Mouse (Mus musculus): ENCODE measurements around the gene Trpm8.

Trpm8 gene

GRCm38 (mm10) chr1:88277098-88277817 is at the start of gene Trpm8, which contains the start of gene Hjurp:
Gene Trpm8, plus strand, starts transcription at chr1:88277661.
Gene Hjurp, minus strand, starts transcription at chr1:88277633.
- peak; percentile 100 for DNase-seq (ENCODE audit: low read depth)

- DNase-seq (ENCODE audit: low read depth), result no peak
Observed at GRCm38 (mm10) chr1:88228121-88228520, 49.3 kb upstream of the Trpm8 start.

- no peak for DNase-seq (ENCODE audit: low read depth)
Observed at GRCm38 (mm10) chr1:88229566-88229965, 47.9 kb upstream of the Trpm8 start.

GRCm38 (mm10) chr1:88229986-88230385 is 47.5 kb upstream of the Trpm8 start:
- no peak for DNase-seq (ENCODE audit: low read depth)

GRCm38 (mm10) chr1:88230421-88230820 is 47.0 kb upstream of the Trpm8 start:
- no peak for DNase-seq (ENCODE audit: low read depth)

- DNase-seq (ENCODE audit: low read depth), result no peak
Observed at GRCm38 (mm10) chr1:88230981-88231802, 46.3 kb upstream of the Trpm8 start.

GRCm38 (mm10) chr1:88231803-88232499 is 45.5 kb upstream of the Trpm8 start:
- no peak for DNase-seq (ENCODE audit: low read depth)

GRCm38 (mm10) chr1:88232664-88233380 is 44.6 kb upstream of the Trpm8 start:
- DNase-seq (ENCODE audit: low read depth), result no peak

GRCm38 (mm10) chr1:88233421-88234247 is 43.8 kb upstream of the Trpm8 start:
- DNase-seq (ENCODE audit: low read depth), result no peak

GRCm38 (mm10) chr1:88234248-88234610 is 43.2 kb upstream of the Trpm8 start:
- DNase-seq (ENCODE audit: low read depth), result no peak

- DNase-seq (ENCODE audit: low read depth), result no peak
Observed at GRCm38 (mm10) chr1:88234646-88235045, 42.8 kb upstream of the Trpm8 start.

- no peak for DNase-seq (ENCODE audit: low read depth)
Observed at GRCm38 (mm10) chr1:88235046-88235893, 42.2 kb upstream of the Trpm8 start.

GRCm38 (mm10) chr1:88235894-88236415 is 41.5 kb upstream of the Trpm8 start:
- no peak for DNase-seq (ENCODE audit: low read depth)

- no peak for DNase-seq (ENCODE audit: low read depth)
Observed at GRCm38 (mm10) chr1:88237311-88237710, 40.1 kb upstream of the Trpm8 start.

GRCm38 (mm10) chr1:88238771-88239170 is 38.7 kb upstream of the Trpm8 start:
- no peak for DNase-seq (ENCODE audit: low read depth)

- no peak for DNase-seq (ENCODE audit: low read depth)
Observed at GRCm38 (mm10) chr1:88240072-88240471, 37.4 kb upstream of the Trpm8 start.

GRCm38 (mm10) chr1:88240579-88240978 is 36.9 kb upstream of the Trpm8 start:
- DNase-seq (ENCODE audit: low read depth), result no peak

- no peak for DNase-seq (ENCODE audit: low read depth)
Observed at GRCm38 (mm10) chr1:88243861-88244260, 33.6 kb upstream of the Trpm8 start.

- no peak for DNase-seq (ENCODE audit: low read depth)
Observed at GRCm38 (mm10) chr1:88245881-88246280, 31.6 kb upstream of the Trpm8 start.

GRCm38 (mm10) chr1:88246386-88246785 is 31.1 kb upstream of the Trpm8 start:
- DNase-seq (ENCODE audit: low read depth), result no peak
